Mouse (Mus musculus): ENCODE data around the gene Slc9a3r1. TPM values are rescaled to one million over a fixed set of nuclear protein-coding genes. Genes with fewer than 3 reads are reported as not detected.
A peak's percentile ranks its signal among the peaks of the same experiment; 100 is the strongest.

The Slc9a3r1 gene
- total and polyA plus RNA-seq, 2 experiments, result 117 to 130 TPM

- Histone ChIP-seq H3K27ac (replicated peaks; ENCODE audit: insufficient read depth, low read depth, low read length) (no peak overlapping the region), H3K4me3 (ENCODE audit: insufficient read depth, low read depth, low read length) (no peak overlapping the region), H3K9ac (ENCODE audit: low read depth, low read length) (no peak overlapping the region), H3K27me3 (ENCODE audit: control insufficient read depth, insufficient read depth, low read length) (no peaks in the 10 kb centered on the region), H3K36me3 (ENCODE audit: control insufficient read depth, insufficient read depth, low read length) (no peaks in the 10 kb centered on the region; the same call in 1 of the 2 replicates), H3K79me2 (ENCODE audit: control insufficient read depth, insufficient read depth, low read length) (no peaks in the 10 kb centered on the region; the same call in 1 of the 2 replicates), H3K4me1 (ENCODE audit: control insufficient read depth, insufficient read depth, low read length) (peaks cover 3% of the 10 kb centered on the region; the same call in 1 of the 2 replicates)
- peak; percentile 72 for TF ChIP-seq CTCF (IDR thresholded peaks at IDR 0.05; ENCODE audit: low read depth, low read length)
- TF ChIP-seq POLR2A (IDR thresholded peaks at IDR 0.05; ENCODE audit: extremely low read depth, insufficient read depth, low read length), result no peak
- DNase-seq (ENCODE audit: extremely low read depth, low read depth, low spot score), result peak; percentile 18
- WGBS, result 51% methylated on average over 8 of the region's 8 CpGs
These were observed 61.7 kb downstream of the Slc9a3r1 start for GRCm38 (mm10) chr11:115224889-115225288.

- Histone ChIP-seq H3K36me3 (ENCODE audit: control insufficient read depth, insufficient read depth, low read length) (no peaks in the 10 kb centered on the region; the same call in 1 of the 2 replicates), H3K4me1 (ENCODE audit: control insufficient read depth, insufficient read depth, low read length) (no peaks in the 10 kb centered on the region; the same call in 1 of the 2 replicates), H3K9ac (ENCODE audit: low read depth, low read length) (no peak overlapping the region), H3K27me3 (ENCODE audit: control insufficient read depth, insufficient read depth, low read length) (no peaks in the 10 kb centered on the region), H3K27ac (replicated peaks; ENCODE audit: insufficient read depth, low read depth, low read length) (no peak overlapping the region), H3K4me3 (ENCODE audit: insufficient read depth, low read depth, low read length) (no peak overlapping the region), H3K79me2 (ENCODE audit: control insufficient read depth, insufficient read depth, low read length) (no peaks in the 10 kb centered on the region; the same call in 1 of the 2 replicates)
- 85% methylated on average over 6 of the region's 6 CpGs for WGBS
- TF ChIP-seq CTCF (IDR thresholded peaks at IDR 0.05; ENCODE audit: low read depth, low read length) (no peak), POLR2A (IDR thresholded peaks at IDR 0.05; ENCODE audit: extremely low read depth, insufficient read depth, low read length) (no peak)
- DNase-seq (ENCODE audit: extremely low read depth, low read depth, low spot score), result no peak
These were observed 62.2 kb downstream of the Slc9a3r1 start for GRCm38 (mm10) chr11:115225301-115225700.

- 72% methylated on average over 14 of the region's 14 CpGs for WGBS
- Histone ChIP-seq H3K36me3 (ENCODE audit: control insufficient read depth, insufficient read depth, low read length) (no peaks in the 10 kb centered on the region; the same call in 1 of the 2 replicates), H3K9ac (ENCODE audit: low read depth, low read length) (no peak overlapping the region), H3K27ac (replicated peaks; ENCODE audit: insufficient read depth, low read depth, low read length) (no peak overlapping the region), H3K4me3 (ENCODE audit: insufficient read depth, low read depth, low read length) (no peak overlapping the region), H3K79me2 (ENCODE audit: control insufficient read depth, insufficient read depth, low read length) (no peaks in the 10 kb centered on the region; the same call in 1 of the 2 replicates), H3K4me1 (ENCODE audit: control insufficient read depth, insufficient read depth, low read length) (no peaks in the 10 kb centered on the region; the same call in 1 of the 2 replicates), H3K27me3 (ENCODE audit: control insufficient read depth, insufficient read depth, low read length) (no peaks in the 10 kb centered on the region)
- TF ChIP-seq CTCF (IDR thresholded peaks at IDR 0.05; ENCODE audit: low read depth, low read length) (no peak), POLR2A (IDR thresholded peaks at IDR 0.05; ENCODE audit: extremely low read depth, insufficient read depth, low read length) (no peak)
- DNase-seq (ENCODE audit: extremely low read depth, low read depth, low spot score), result no peak
These were observed 63.8 kb downstream of the Slc9a3r1 start for GRCm38 (mm10) chr11:115226811-115227491.

GRCm38 (mm10) chr11:115227640-115228039 lies 64.5 kb downstream of the Slc9a3r1 start:
- no peak for TF ChIP-seq CTCF (IDR thresholded peaks at IDR 0.05; ENCODE audit: low read depth, low read length)
- TF ChIP-seq POLR2A (IDR thresholded peaks at IDR 0.05; ENCODE audit: extremely low read depth, insufficient read depth, low read length), result no peak
- H3K4me3 ChIP-seq (ENCODE audit: insufficient read depth, low read depth, low read length), result no peak overlapping the region
- H3K36me3 ChIP-seq (ENCODE audit: control insufficient read depth, insufficient read depth, low read length), result no peaks in the 10 kb centered on the region; the same call in 1 of the 2 replicates
- no peaks in the 10 kb centered on the region for H3K27me3 ChIP-seq (ENCODE audit: control insufficient read depth, insufficient read depth, low read length)
- H3K27ac ChIP-seq (replicated peaks; ENCODE audit: insufficient read depth, low read depth, low read length), result no peak overlapping the region
- H3K9ac ChIP-seq (ENCODE audit: low read depth, low read length), result no peak overlapping the region
- no peak for DNase-seq (ENCODE audit: extremely low read depth, low read depth, low spot score)
- no peaks in the 10 kb centered on the region; the same call in 1 of the 2 replicates for H3K79me2 ChIP-seq (ENCODE audit: control insufficient read depth, insufficient read depth, low read length)
- 71% methylated on average over 12 of the region's 12 CpGs for WGBS
- no peaks in the 10 kb centered on the region; the same call in 1 of the 2 replicates for H3K4me1 ChIP-seq (ENCODE audit: control insufficient read depth, insufficient read depth, low read length)

GRCm38 (mm10) chr11:115228430-115228829 lies 65.3 kb downstream of the Slc9a3r1 start:
- no peaks in the 10 kb centered on the region; the same call in 1 of the 2 replicates for H3K36me3 ChIP-seq (ENCODE audit: control insufficient read depth, insufficient read depth, low read length)
- TF ChIP-seq POLR2A (IDR thresholded peaks at IDR 0.05; ENCODE audit: extremely low read depth, insufficient read depth, low read length) (no peak), CTCF (IDR thresholded peaks at IDR 0.05; ENCODE audit: low read depth, low read length) (no peak)
- no peak overlapping the region for H3K4me3 ChIP-seq (ENCODE audit: insufficient read depth, low read depth, low read length)
- DNase-seq (ENCODE audit: extremely low read depth, low read depth, low spot score), result no peak
- H3K27me3 ChIP-seq (ENCODE audit: control insufficient read depth, insufficient read depth, low read length), result no peaks in the 10 kb centered on the region
- no peak overlapping the region for H3K27ac ChIP-seq (replicated peaks; ENCODE audit: insufficient read depth, low read depth, low read length)
- WGBS, result 61% methylated on average over 7 of the region's 7 CpGs
- H3K4me1 ChIP-seq (ENCODE audit: control insufficient read depth, insufficient read depth, low read length), result no peaks in the 10 kb centered on the region; the same call in 1 of the 2 replicates
- no peak overlapping the region for H3K9ac ChIP-seq (ENCODE audit: low read depth, low read length)
- no peaks in the 10 kb centered on the region; the same call in 1 of the 2 replicates for H3K79me2 ChIP-seq (ENCODE audit: control insufficient read depth, insufficient read depth, low read length)
